Mouse (Mus musculus) gastrocnemius, postnatal 10 days (tissue): ENCODE data around the gene Slc6a18. TPM values are rescaled to one million over a fixed set of nuclear protein-coding genes. Genes with fewer than 3 reads are reported as not detected.
A peak's percentile ranks its signal among the peaks of the same experiment; 100 is the strongest.

Source experiments
- DNase-seq: peaks from one replicate; pipeline ENCODE4 v3.0.0; 2021; ENCODE audit warnings: mixed read lengths
- total RNA-seq, 2 experiments: library from RNA; stranded (reverse); gene quantifications; 2 replicates each; pipeline ENCODE4 v1.2.3; 2021

The Slc6a18 gene
- total RNA-seq, 2 experiments from 2014 or later = 0.28 to 0.86 TPM

DNA sequence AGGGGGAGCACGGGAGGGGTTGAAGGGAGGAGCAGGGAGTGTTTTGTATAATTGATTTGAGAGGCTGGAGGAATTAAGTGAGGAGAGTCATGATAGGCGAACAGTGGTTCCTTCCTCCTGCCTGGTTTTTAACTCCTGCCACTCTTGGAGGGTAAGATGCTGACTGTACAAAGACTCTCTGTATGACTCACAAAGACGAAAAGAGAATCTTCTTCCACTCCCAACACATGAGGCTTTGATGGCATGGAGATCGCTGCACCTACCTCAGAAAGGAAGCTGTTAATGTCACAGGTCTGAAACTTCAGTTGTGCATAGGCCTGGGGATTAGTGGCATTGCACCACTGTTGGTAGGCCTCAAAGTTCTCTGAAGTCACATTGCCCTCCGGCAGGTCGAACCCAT, 7.7 kb upstream of the Slc6a18 start:
- no peak for DNase-seq

DNA sequence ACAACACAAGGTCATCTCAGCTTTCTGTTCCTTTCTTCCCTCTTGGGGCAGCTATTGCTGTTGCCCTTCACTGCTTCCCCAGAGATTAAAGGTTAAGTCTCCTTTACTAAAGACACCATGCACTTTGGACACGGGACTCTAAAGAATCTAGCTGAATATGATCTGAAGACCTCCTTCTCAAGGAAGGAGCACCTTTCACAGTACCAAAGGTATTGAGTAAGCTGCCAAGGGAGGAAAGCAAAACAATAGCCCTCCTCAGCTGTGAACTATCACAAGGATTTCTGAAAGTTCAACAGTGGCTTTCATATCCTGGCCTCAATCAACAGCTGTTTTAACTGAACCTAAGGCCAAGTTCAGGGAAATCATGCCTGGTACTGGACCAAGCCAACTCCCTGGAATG, 6.6 kb upstream of the Slc6a18 start:
- DNase-seq = no peak

DNA sequence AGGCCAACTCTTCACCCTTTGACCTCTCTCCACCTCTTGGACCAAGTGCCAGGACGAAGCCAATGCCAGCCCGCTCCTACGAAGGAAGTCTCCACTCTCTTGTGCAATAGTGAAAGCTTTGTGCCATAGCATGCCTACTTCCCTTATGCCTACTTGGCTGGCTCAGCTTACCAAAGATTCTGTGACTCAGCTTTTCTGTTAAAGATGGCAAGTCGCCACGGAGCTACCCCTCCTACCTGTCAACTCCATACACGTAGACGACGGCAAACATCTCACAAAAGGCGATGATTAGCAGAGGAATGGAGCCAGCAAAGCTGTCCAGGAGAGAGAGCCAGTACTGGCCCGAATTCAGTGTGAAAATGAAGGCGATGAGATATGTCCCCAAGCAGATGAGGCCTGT, 5.9 kb upstream of the Slc6a18 start:
- no peak for DNase-seq

DNA sequence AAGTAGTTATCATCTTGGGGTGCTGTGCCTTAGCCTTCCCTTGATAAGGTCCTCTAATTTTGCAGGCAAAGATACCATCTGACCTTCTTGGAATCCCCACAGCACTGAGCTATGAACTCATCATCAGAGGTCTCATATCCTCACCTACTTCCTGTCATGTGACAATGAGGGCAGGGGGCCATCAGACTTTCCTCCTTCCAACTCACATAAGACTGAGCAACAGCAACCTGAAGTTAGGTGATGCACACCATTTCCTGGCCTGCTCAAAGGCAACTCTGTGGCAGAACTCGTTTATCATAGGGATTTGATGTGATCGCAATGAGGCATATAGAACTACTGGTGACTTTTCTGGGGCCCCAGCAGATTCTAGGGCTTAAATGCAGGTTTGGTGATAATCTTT, 4.4 kb upstream of the Slc6a18 start:
- DNase-seq = no peak

DNA sequence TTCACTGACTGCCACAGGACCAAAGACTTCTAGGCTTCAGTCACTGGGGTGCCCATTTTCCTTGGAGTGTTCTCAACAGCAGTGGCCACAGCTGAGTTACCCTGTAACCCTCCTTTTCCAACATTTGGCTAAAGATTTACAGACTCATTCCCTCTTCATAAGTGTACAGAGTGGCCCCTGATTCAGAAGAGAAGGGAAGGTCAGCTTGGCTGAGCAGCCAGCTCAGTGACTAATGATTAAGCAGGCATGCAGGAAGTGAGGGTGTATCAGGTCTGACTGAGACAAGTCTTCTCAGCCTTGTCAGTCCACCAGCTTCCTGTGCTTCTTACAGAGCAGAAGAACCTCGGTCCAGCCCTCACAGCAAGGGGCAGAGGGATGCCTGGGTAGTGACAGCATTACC, 2.6 kb upstream of the Slc6a18 start:
- no peak for DNase-seq

DNA sequence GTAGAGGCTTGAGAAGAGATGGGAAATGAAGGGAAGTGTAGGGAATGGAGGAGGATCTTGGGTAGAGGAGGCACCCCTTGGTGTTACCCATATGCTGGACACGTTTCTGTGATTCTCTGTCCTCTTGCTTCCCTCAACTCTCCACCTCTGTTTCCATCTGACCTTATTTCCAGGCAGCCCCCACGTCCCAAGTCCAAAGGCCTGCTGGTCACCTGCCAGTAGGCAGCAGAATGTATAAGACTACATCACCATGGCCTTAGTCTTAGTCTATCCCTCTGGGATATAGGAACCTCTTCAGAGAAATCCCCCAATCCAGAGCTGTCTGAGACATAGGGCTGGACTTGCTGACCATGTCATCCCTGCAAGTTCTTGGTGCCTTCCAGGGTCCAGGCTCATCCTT, 1.5 kb upstream of the Slc6a18 start:
- DNase-seq = no peak

DNA sequence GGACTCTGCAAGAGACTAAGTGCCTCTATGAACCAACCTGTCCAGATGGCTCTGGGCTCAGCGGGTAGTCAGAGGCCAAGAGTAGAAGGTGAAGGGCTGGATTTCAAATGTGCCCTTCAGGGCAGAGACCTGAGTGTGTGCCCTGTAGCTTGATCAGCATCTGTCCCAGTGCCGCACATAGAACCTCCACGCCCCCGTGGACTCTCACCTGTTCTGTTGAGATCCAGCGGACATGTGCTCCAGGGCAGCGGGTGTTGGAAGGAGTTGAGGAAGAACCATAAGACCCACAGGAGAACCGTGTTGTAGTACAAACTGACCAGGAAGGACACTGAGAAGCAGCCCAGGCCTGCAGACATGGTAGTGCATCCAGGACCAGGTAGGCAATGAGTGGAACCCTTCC, 2.7 kb downstream of the Slc6a18 start:
- DNase-seq = no peak

DNA sequence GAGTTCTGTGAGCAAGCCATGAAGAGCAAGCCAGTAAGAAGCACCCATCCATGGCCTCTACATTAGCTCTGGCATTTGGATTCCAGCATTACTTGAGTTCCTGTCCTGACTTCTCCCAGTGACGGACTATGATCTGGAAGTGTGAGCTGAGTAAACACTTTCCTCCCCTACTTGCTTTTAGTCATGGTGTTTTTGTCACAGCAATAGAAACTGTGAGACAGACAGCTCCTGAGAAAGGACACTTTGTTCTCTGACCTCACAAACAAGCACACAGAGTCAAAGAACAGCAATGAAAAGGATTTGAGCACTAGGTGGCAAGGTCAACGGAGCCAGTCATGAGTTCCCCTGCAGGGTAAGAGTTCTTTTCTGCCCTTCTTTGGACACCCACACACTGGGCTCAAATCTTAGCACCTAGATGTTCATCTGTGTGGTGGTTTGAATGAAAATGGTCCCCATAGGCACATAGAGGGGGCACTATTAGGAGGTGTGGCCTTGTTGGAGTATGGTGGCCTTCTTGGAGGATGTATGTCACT, 17.6 kb downstream of the Slc6a18 start:
- DNase-seq = no peak

DNA sequence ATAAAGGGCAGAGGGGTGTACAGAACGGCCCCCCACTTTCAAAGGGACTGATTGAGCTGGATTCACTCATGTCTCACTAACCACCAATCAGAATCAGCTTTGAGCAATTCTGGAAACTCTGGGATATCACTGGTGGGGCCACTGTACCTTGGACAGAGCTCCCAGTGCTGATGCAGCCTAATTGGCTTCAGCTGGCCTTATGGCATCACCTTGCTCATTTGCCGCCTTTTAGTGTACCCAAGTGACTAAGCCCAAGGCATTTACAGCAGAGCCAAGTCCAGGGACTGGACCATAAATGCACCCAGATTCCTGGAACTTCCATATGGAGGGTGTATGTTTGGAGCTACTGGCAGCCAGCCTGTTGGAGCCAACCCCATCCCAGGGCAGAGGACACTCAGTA, 18.9 kb downstream of the Slc6a18 start:
- DNase-seq = no peak

DNA sequence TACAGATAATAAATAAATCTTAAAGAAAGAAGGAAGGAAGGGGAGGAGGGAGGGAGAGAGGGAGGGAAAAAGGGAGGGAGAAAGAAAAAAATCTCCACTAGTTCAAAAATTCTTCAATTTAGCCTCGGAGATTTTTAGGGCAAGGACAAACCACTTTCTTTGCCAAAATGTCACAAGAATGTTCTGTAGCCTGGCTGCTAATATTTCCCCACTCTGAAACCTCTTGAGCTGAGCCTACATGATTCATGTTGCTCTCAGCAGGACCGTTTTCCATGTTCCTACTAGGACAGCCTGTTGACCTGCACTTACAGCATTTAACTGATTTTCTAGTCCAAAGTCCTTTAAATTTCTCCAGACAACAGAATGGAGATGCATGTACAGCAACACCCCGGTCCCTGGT, 22.8 kb downstream of the Slc6a18 start:
- no peak for DNase-seq

DNA sequence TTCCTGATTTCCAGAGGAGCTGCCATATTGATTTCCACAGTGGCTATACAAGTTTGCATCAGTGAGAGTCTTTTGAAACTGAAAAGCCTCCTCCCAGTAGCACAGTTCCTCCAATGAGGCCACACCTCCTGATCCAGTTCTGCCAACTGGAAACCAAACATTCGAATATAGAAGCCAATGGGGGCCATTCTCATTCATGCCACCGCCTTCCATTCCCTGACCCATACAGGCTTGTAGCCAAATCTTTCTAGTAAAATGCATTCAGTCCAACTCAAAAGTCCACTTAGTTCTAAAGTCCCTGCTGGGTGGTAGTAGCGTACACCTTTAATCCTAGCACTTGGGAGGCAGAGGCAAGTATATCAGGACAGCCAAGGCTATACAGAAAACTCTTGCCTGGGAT, 24.6 kb downstream of the Slc6a18 start:
- DNase-seq = no peak

DNA sequence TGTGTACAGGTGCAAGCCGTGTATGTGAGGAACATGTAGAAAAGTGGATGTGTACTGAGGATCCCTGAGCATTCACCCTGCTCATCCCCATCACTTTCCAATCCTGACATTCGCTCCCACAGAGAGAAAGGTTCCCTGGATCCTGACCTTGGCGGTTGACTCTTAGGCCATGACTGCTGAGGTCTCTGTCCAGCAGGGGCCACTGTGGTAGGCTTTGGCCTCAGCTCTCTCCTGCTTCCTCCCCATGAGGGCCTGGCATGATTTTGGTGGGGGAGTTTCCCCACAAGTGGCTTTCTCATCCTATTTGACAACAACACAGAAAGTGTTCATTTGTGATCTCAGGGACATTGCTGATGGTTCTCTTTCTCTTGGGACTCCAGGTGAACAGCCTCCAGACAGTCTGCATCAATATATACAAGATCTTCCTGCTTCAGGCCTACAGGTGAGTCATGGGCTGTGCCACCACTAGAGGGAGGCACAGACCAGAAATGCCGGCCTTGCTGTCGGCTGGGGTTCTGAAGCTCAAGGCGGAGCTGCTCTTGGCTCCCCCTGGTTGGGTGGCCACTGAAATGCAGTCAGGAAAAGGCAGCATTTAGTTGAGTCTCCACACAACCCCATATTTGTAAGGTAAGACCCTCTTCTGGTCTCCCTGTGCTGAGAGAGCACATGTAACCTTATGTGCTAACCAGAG, 31.3 kb downstream of the Slc6a18 start:
- DNase-seq = peak; percentile 21

DNA sequence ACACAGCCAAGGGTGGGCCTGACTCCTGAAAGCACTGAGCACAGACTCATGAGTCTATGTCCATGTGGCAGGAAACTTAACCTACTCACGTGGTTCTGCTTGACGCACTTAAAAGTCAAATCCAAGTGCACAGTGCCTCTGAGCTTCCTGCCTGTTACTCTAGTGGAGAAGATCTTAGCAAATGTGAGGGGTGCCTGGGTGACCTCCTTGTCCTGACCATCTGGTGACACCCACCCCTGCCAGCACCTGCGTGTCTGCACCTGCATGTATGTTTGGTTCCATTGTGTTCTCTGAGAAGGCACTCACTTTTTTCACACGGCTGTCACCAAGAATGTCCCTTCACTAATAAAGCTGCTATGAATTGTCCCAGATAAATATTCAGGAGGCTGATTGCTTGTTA, 36.5 kb downstream of the Slc6a18 start:
- no peak for DNase-seq

DNA sequence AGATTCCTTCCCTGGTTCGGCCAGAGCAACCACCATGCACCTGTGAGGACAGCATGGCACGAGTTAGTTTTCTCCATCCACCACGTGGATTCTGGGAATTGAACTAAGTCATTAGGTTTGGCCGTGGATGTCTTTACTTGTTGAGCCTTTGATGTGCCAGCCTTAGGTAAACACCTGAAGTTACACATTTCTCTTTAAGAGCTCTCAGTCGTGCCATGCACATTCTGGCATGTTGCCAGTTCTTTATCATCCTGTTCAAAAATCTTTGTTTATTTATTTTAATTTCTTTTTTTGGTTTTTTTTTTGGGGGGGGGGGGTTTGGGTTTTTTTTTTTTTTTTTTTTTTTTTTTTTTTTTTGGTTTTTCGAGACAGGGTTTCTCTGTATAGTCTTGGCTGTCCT, 40.0 kb downstream of the Slc6a18 start:
- DNase-seq = no peak

DNA sequence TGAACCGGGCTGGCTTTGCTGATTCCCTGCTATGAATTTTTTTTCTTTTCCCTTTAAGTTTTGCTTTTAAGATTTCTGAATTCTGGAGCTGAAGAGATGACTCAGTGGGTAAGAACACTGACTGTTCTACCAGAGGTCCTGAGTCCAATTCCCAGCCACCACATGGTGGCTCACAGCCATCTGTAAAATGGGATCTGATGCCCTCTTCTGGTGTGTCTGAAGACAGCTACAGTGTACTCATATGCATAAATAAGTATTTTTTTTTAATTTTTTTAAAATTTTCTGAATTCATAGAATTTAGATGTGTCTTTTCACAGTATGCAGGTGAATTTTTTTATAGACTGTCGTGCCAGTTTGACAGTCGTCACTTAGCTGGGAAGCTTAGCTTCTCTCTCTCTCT, 46.0 kb downstream of the Slc6a18 start:
- no peak for DNase-seq

DNA sequence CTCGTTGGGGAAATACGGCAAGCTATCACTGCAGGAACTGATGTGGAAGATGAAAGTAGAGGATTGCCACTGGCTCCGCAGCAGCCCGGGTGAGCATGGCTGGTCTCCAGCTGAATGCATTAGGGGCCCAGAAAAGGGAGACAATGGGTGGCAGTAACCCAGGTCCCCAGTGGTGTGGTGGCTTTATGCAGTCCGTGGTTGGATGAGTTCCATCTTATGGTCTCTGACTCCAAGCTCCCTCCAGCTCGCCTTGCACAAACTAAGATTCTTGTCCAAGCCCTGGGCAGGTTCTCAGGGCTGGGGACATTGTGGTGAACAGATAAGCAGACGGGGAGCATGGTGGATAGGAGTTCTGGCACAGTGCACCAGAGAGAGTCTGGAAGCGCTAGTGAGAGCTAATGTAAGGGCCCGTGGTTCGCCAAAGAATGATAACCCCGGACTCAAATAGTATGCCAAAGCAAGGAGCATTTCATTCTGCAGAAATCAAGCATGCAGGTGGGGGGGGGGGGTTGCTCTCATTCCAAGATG, 49.2 kb downstream of the Slc6a18 start:
- DNase-seq = no peak

DNA sequence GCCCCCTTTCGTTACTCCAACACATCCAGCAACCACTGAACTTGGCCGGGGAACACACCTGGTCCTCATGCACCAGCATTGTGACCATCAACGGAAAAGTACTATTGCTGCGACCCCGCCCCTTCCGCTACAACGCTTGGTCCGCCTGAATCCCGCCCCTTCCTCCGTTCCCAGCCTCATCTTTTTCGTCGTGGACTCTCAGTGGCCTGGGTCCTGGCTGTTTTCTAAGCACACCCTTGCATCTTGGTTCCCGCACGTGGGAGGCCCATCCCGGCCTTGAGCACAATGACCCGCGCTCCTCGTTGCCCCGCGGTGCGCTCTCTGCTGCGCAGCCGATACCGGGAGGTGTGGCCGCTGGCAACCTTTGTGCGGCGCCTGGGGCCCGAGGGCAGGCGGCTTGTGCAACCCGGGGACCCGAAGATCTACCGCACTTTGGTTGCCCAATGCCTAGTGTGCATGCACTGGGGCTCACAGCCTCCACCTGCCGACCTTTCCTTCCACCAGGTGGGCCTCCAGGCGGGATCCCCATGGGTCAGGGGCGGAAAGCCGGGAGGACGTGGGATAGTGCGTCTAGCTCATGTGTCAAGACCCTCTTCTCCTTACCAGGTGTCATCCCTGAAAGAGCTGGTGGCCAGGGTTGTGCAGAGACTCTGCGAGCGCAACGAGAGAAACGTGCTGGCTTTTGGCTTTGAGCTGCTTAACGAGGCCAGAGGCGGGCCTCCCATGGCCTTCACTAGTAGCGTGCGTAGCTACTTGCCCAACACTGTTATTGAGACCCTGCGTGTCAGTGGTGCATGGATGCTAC, 50.9 kb downstream of the Slc6a18 start, which contains the start of gene Tert:
TSS of gene Tert (plus strand) at position 167 of the 805 bp plus-strand sequence.
- peak; percentile 34 for DNase-seq

DNA sequence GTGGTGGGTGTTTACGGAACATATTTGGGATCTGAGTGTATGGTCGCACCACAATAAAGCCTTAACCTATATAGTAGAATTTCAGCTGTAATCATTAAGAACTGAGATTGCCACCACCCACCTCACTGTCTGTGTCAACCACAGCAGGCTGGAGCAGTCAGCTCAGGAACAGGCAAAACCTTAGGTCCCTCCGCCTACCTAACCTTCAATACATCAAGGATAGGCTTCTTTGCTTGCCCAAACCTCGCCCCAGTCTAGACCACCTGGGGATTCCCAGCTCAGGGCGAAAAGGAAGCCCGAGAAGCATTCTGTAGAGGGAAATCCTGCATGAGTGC, 51.4 kb downstream of the Slc6a18 start:
- DNase-seq = no peak

DNA sequence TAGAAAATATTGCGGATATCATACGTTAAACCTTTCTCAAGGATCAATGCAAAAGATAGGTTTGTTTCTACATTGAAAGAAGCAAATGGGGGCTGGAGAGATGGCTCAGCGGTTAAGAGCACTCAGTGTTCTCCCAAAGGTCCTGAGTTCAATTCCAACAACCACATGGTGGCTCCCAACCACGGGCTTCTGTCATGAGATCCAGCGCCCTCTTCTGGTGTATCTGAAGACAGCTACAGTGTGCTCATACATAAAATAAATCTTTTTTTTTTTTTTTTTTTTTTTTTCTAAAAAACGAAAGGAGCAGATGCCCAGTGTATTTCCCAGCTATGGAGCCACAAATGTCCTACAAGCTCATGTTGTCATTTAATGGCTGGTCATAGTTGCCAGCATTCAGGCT, 57.2 kb downstream of the Slc6a18 start:
- no peak for DNase-seq

DNA sequence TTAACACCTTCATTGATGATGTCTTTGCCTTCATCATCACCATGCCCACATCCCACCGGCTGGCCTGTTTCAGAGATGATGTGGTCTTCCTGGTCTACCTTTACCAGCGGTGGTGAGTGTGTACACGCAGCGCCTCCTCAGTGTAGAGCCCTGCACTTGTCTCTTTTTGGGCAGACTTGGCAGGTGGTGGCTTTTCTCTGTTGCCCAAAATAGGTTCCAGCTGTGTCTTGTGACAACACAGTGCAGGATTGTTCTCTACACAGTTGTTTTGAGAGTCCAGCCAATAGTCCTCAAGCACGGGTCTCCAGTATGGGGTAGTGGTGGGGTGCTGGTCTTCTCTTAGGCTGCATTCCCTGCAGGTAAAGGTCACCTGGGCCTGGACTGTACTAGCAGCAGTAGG, 59.4 kb downstream of the Slc6a18 start:
- DNase-seq = no peak
